Comparison of ENCODE assay signal across 17 mouse cellular contexts in genomic region chr2:136484955-136485354, GRCm38 (mm10). TPM values are rescaled to one million over a fixed set of nuclear protein-coding genes. Genes with fewer than 3 reads are reported as not detected.
DNase-seq lines count a peak whose midpoint lies in the region; ATAC-seq lines count a peak whose summit lies in the region.
"Had no signal": no experiment of that assay in that cellular context is flagged by ENCODE, and none has a peak within 500 bp of the region (broad histone marks: within the 10 kb centered on the region; RNA-seq: fewer than 3 reads in every experiment).

No protein-coding gene starts in this region.

- DNase-seq in cerebellum, adult 8-10 months: peak; percentile 7
- DNase-seq in cerebellum, postnatal 25 days: no peak
- peak; percentile 71 for DNase-seq in heart, adult 11 months
- no peak for DNase-seq in heart, postnatal 14 days
- peak; percentile 3 for DNase-seq in layer of hippocampus, adult 9-11 months
- DNase-seq in layer of hippocampus, postnatal 36 days: no peak
- DNase-seq in natural killer cell, adult 2 months (ENCODE audit: low spot score in 2 of 2): no peak
- DNase-seq: adrenal gland, adult 8-10 months; B cell, adult 2 months; gastrocnemius, postnatal 10 days; liver; liver, postnatal 0 days; lung, postnatal 14 days; right cerebral cortex, postnatal 25 days; thymus, postnatal 36 days had no signal

- no peak for ATAC-seq in monocyte, adult 5-6 weeks (replicated peaks; ENCODE audit: insufficient number of reproducible peaks, low FRiP score, low TSS enrichment, poor library complexity, severe bottlenecking)

- intact Hi-C loops in heart, postnatal 14 days (cut with DNase I): loop anchor here (2.0 to 10.0 kb wide), 5 partner anchors 112 to 1457 kb away; partner anchors contain the start of genes AL731706.2 and Jag1

RNA-seq across cellular contexts. Expression of gene Ankef1, which starts 16.8 kb away (rescaled TPM):
- 1 to 10 TPM in 1 of 2 experiments, under 1 TPM in 1; 0.24 to 1.5 TPM for total RNA-seq in heart, postnatal 14 days (2021)
- 1 to 10 TPM; 1.5 to 1.9 TPM for total RNA-seq in layer of hippocampus, postnatal 36 days (2021)
- 0.38 to 0.64 TPM in 2 of 3 replicates, not detected in the other for total RNA-seq in monocyte, adult 5-6 weeks (2017)
- total RNA-seq: megakaryocyte, adult 5-6 weeks had no signal

Comparison
In these comparisons a context has a peak if more than half of its experiments do, and no peak if none do; other contexts are left out.
1. DNase-seq: peak in cerebellum, adult 8-10 months (single experiment), heart, adult 11 months (single experiment) and layer of hippocampus, adult 9-11 months (single experiment); none in cerebellum, postnatal 25 days (0 of 2), heart, postnatal 14 days (0 of 2), layer of hippocampus, postnatal 36 days (0 of 2) and natural killer cell, adult 2 months (0 of 2).